Mouse (Mus musculus): ENCODE measurements at regions not wholly inside any gene's neighbourhood (a gene's known extent, or its start where the extent isn't known, plus 50 kb on each side); places are given as distances from the start of the nearest gene placed in this dataset.

DNA sequence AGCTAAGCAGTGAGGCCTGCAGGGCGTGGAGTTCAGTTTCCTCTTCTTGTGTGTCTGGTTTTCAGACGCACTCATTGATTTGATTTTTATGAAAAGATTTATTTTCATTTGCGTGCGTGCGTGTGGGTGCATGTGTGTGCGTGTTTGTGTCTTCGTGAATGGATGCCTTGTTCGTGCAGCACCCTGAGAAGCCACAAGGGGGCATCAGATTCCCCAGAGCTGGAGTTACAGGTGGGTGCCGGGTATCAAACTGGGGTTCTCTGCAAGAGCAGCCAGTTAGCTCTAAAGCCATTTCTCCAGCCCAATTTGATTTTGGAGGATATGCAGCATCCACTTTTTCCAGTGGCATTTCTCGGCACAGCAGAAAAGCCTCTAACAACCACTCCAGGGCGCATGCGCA is 185.4 kb upstream of the Kcnab2 start:
- no peak for DNase-seq (ENCODE audit: low spot score in 2 of 2)

DNA sequence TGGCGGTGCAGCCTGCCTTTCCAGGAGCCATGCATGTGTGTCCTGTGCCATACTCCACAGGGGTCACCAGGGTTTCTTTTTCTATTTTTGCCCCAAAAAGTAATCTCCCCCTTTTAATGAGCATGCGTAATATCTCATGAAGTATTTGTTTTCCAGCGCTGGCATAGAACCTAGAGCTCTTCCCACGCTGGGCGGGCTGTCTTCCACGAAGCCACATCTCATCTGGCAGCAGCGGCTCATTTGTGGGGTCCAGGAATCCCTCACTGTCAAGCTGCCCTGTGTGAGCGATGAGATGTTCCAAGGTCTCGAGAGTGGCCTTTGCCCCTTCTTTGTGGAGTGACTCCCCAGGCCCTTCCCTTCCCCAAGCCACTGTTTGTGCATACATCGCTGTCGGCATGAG is 184.8 kb upstream of the Kcnab2 start:
- no peak for DNase-seq (ENCODE audit: low spot score in 2 of 2)

DNA sequence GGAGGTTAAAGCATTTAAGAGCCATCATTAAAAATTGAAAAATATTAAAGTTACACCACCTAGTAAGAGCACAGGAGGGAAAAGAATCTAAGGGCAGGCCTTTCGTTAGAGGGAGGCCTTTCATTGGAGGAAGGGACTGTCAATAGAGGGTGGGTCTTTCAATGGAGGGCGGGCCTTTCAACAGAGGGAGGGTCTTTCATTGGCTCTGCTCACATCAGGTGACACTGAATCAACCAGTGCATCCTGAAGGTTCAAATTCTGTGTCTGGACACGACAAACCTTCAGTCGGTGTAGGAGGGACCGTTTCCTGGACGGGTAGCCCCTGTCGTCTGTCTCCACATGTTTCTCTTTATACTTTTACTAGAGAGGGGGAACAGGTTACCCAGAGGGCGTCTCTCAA is 172.5 kb upstream of the Kcnab2 start:
- no peak for DNase-seq (ENCODE audit: low spot score in 2 of 2)

DNA sequence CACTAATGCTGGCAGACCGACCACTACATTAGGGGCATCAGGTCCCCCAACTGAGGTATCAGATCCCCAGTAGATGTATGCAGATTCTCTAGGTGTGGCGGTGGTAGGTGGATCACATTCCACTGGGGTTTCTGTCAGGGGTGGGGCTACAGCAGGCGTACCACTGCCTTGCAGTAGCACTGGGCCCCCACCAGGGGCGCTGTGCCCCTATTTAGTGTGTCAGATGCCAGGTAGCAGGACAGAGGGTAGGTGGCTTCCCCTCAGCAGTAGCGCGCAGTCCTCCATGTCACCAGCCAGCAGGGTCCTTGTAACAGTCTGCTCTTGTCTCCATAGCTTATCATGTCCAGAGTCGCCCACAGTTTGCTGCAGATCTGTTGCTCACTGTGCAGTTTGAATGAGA is 169.9 kb upstream of the Kcnab2 start:
- DNase-seq (ENCODE audit: low spot score in 2 of 2), result peak; percentile 24 to 28

DNA sequence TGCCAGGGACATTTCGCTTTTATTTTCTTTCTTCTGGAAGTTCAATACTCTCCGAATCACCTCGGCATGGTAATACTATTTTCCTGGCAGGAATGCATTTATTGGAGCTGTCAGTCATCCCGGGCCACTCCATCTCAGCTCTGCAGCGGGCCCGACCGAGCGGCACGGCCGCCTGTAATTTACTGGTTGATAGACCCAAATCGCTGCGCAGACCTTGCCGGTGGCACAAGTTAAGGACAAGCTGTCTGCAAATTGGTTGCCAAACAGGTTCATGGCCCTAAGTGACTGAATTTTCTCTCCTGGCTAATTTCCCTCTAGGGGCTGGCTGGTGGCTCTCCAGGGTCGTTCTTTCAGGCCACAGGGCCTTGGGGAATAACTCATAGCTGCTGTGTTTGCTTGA is 169.4 kb upstream of the Kcnab2 start:
- no peak for DNase-seq (ENCODE audit: low spot score in 2 of 2)

DNA sequence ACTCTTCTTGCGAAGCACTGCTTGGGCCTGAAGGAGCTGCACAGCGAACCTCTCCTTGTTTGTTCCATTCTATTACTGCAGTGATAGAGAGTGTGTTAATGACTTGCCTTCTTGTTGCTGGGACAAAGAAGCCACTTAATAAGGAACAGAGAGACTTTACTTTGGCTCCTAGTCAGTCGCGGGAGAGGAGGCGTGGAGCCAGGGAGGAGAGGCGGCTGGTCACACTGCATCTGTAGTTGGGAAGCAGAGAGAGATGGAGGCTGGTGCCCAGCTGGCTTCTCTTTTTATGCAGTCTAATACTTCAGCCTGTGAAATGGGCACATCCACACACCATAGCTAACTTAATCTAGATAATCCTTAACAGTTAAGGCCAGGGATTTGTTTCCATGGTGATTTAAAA is 159.4 kb upstream of the Kcnab2 start:
- no peak for DNase-seq (ENCODE audit: low spot score in 2 of 2)

DNA sequence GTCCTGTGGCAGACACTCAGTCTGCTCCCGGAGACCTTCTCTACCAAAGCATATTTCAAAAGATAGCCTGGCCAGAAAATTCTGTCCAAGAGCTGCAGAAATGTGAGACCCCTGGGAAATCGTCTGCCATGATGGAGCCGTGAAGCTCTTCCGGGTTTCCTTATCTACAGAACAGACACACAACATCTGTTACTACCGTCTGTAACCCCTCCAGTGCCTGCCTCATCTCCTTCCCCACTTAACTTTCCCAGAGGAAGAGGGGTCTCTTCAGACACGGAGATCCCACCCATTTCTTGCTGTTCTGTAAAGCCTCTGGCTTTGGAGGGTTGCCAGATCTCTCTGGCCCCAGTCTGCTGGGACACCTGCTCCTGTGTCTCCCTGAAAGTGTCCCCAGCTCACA is 156.2 kb upstream of the Kcnab2 start:
- no peak for DNase-seq (ENCODE audit: low spot score in 2 of 2)

DNA sequence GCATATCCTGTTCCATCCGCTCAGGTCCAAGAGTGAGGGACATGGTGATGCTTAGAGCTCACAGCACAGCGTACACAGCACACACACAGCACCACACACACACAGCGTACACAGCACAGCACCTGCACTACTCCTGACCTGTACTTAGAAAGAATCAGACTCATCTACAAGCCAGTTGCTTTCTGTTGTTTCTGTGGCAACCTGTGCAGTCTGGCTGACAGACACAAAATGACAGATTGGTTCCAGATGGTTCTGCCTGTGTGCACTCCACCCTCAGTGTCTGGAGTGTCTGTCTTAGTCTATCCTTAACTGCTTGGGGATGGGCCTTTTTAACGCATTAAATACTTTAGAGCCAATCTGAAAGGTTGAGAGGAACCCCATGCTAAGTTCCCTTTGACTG is 150.4 kb upstream of the Kcnab2 start:
- no peak for DNase-seq (ENCODE audit: low spot score in 2 of 2)

DNA sequence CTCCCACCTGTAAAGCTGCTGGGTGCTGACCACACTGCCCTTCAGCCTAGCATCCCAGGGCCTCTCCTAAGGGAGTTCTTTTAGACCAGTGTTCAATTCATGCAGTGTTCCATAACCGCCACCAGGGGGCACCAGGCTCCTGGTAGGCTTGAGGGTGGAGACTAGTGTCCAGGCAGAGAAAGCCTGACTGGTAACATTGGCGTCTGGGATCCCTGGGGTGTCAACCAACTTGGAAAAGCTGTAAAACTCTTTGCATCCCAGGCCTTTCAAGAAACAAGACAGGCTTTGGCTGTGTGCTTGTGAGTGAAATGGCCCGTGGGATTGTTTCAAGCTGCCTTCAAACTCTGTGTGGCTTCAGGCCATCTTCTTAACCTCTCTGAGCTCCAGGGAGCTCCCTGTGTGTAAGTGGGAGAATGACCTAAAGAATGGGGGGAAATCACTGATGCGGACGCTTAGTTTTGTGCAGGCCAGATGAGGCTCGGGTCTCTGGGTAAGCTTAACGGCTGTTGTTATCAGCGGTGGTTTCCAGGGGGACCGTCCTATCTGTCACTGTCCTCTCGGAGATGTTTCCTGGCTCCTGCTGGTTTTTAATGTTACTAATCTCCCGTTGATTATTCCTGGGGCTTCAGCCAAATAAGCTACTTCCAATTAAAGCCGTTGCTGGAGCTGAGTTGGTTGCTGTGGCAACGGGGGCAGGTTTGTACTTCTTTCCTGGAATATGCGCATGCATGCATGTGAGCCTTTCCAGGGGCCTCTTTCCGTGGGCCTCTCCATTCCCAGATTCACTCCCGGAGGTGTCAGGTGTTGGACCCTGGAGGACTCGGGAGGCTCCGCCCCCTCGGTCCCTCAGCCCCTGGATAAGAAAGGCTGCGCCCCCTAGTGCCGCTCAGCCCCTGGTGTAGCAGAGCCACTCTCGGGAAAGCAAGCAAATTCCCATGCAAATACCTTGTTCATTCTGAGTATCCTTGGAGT is 147.6 kb upstream of the Kcnab2 start:
- DNase-seq (ENCODE audit: low spot score in 2 of 2), result peak; percentile 57 to 75

DNA sequence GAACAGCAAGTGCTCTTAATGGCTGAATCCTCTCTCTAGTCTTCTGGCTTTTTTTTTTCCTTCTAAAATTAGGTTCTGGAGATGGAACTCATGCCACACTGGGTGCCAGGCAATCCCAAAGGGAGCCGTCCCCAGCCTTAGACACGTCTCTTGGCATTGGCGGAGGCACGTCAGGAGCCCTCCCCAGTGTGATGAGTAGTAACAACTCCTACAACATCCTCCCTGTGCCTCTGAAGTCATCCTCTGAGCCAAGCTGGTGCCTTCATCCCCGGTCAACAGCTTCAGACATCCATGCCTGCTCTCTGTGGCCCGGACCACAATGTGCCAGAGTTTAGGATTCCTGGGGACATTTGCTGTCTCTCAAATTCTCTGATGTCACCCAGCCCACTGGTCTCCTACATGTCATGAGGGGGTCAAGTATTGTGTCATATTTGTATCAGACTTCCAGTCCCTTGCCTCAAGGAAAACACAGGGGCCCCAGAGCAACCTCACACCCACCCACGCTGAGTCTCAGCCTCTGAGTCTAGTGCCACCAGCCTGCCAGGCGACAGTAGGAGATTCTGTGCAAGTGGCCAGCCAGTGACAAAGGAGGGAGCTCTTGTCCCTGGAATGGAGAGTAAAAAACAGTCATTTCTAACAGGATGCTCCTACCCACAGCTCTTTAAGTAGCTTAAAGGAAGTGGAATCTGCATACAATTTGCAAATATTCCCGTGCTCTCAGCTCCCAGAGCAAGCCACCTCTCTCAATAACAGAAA is 144.5 kb upstream of the Kcnab2 start:
- peak; percentile 55 to 57 for DNase-seq (ENCODE audit: low spot score in 2 of 2)

DNA sequence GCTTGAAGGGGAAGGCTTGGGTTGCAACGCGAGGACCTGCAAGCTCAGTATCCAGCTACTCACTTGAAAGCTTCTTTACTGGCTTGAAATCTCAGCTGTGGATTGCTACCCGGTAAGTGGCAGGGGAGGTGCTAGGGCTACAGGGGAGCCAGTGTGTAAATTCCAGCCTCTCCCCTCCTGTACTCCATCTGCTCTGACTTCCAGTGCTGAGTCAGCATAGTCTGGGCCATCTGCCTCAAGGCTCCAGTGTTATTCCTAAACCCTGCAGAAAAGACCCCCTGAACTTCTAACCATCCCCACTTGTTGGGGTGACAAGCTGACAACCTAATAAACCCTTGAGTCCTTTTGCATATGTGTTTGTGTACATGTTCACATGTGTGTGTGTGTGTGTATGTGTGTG is 140.0 kb upstream of the Kcnab2 start:
- no peak for DNase-seq (ENCODE audit: low spot score in 2 of 2)

DNA sequence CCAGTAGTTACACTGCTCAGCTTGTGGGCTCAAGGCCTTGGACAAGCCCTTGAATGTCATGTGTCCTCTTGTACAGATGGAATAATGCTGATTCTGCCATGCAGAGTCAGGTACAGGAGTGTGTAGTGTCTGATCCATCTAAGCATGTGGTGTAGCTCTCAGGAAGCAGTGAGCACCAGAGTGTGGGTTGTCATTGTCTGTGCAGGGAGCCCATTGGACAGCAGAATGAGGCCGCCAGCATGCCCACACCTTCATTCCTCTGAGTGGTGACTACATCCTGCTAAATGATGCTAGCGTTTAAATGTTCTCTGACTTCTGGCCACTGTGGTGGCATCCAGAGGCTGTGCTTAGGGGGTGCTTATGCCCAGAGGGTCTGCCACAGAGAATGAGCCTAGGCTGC is 137.5 kb upstream of the Kcnab2 start:
- peak in 1 of 2 experiments; percentile 40 for DNase-seq (ENCODE audit: low spot score in 2 of 2)

DNA sequence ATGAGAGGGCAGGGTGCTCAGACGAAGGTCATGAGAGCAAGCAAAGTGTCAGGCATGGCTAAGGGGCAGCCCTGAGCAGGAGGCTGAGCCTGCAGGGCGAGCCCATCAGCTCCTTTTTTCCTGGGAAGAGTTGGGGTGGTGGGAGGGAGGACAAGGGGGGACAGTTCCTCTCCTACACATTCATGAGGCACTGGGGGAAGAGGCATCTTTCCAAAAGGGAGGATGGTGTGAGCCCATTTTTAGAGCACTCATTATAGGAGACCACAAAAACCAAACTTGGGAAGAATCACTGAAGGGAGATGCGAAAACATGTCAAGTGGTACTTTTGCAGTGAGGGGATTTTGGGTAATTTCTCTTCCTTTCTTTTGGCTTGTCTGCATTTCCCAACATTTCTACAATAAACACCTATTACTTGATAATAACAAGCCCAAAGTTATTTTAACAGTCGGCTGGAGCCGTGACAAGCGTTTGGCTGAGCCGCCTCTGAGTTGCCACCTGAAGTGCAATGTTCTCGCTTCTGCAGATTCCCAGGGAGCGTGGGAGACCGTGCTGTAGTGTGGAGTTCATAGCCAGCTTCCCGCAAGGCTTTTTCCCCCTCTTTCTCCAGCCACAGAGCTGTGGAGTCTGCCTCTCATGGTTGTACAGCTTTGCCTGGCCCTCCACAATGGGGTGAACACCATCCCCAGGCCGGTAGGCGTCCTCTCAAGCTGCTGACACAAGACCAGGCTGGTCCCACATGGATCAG is 136.9 kb upstream of the Kcnab2 start:
- DNase-seq (ENCODE audit: low spot score in 2 of 2), result peak; percentile 66 to 81

Small RNA genes in the stretch of these regions (microRNA-seq; reads per million reads assigned to microRNA genes)
- 0 reads per million in 2 experiments for gene Gm25779

Measured in left cerebral cortex, adult 18-20 months (tissue).